Mouse (Mus musculus): ENCODE data around the gene Msrb3. TPM values are rescaled to one million over a fixed set of nuclear protein-coding genes. Genes with fewer than 3 reads are reported as not detected.

Gene Msrb3
- total and polyA plus RNA-seq, 3 experiments = not detected

DNA sequence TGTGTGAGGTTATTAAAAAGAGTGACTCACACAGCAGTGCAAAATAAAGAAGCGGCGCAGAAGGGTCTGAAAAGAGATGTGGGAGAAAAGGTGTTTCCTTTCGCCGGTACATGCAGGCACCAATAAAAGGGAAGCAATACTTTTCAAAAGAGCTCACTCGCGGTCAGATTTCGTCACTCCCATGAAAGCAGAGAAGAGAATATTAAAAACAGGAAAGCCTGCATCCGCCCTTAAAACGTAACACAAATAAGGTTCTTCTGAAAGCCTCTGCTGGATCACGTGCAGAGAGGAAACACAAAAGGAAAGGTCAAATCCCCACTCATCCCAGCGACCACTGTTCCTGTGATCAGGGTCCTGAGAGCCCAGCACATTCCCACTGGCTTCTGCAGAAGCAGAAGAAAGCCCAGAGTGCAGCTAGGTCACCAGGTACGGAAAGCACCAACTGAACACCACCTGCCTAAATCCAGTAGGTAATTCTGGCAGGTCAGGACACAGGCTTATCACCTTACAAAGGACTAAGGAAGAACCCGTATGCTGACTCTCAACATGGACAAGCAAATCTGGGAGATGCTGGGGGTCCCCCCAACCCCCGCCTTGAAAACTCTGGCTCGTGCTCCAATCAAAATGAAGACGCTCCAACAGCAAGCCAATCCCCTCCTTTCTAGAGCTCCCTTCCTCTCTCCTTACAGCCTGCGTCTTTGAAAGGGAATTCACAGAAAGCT, 16.4 kb downstream of the Msrb3 start (continued):
- no peak for TF ChIP-seq NELFE (IDR thresholded peaks at IDR 0.05; ENCODE audit: low read depth, low read length)
- TF ChIP-seq TCF12 (IDR thresholded peaks at IDR 0.05; ENCODE audit: low read depth, low read length) = peak; percentile 82
- no peak for TF ChIP-seq ZMIZ1 (IDR thresholded peaks at IDR 0.05; ENCODE audit: low read depth, low read length)
- TF ChIP-seq MAZ (IDR thresholded peaks at IDR 0.05; ENCODE audit: low read depth, low read length) = no peak
- no peak for TF ChIP-seq POLR2AphosphoS2 (IDR thresholded peaks at IDR 0.05; ENCODE audit: low read depth, low read length)
- TF ChIP-seq GABPA (IDR thresholded peaks at IDR 0.05; ENCODE audit: insufficient replicate concordance, low read depth, low read length) = no peak

DNA sequence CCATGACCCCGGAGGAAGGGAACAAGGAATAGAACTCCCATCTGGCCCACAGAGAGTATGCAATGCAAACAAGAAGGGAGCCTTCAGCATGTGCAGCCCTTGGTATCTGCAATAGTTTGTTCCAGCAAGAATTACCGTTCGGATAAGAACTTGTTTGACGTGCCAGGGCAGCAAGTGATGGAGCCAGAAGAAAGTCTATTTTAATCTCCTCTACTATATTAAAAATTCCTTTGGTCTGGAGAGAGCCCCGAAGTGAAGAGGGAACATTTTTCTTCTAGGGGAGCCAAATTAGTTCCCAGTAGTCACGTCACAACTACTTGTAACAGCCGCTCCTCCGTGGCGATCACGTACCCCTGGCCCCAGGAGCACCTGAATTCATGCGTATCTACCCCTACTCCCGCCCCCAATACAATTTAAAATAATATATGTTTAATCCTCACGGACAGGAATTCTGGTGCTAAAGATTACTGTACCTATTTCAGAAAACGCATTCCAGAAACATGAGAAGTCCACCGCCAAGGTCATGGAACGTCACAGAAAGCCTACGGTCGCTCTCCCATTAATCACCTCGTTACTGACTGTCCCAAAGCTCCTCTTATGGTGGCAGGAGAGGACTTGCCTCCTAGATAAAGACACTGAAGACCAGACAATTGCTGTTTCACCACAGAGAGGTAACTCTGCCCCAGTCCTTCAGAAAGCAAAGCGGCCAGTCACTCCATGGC, 22.2 kb downstream of the Msrb3 start:
- dilution Hi-C loops (cut with MboI; ENCODE audit: extremely low pct_ligation_motif_present, extremely low pct_unique_long_range_greater_than_20kb, low sequenced_read_pairs) (no loop called here), in situ Hi-C loops (cut with MboI; ENCODE audit: low pct_ligation_motif_present, low pct_unique_long_range_greater_than_20kb, low sequenced_read_pairs) (no loop called here)
- Histone ChIP-seq H3K4me1 (ENCODE audit: control insufficient read depth in 1 of 2, insufficient read depth in 2 of 2) (peaks cover 3 to 9% of the 10 kb centered on the region in 2 experiments; a peak in 2 of 4 replicates), H3K79me2 (replicated peaks; ENCODE audit: control insufficient read depth, extremely low read depth, insufficient read depth, poor library complexity, severe bottlenecking) (no peaks in the 10 kb centered on the region), H3K4me2 (ENCODE audit: insufficient read depth, low read depth, poor library complexity, severe bottlenecking) (no peak overlapping the region), H3K27me3 (replicated peaks) (no peaks in the 10 kb centered on the region), H3K27ac (ENCODE audit: insufficient read depth, low read depth) (no peak overlapping the region), H3K9ac (ENCODE audit: insufficient read depth, low read depth) (no peak overlapping the region), H3K9me3 (replicated peaks; ENCODE audit: low read length) (no peaks in the 10 kb centered on the region), H3K4me3 (replicated peaks in 1 of 3; ENCODE audit: low read depth in 2 of 3, low read length in 2 of 3, poor library complexity in 1 of 3) (no peak overlapping the region), H3K36me3 (replicated peaks in 1 of 2; ENCODE audit: control insufficient read depth in 1 of 2, insufficient read depth in 1 of 2, low read length in 1 of 2) (no peaks in the 10 kb centered on the region)
- no peak for DNase-seq (ENCODE audit: extremely low read depth)
- TF ChIP-seq GABPA (IDR thresholded peaks at IDR 0.05; ENCODE audit: insufficient replicate concordance, low read depth, low read length) (no peak), BHLHE40 (IDR thresholded peaks at IDR 0.05; ENCODE audit: low read depth, low read length) (no peak), SMC3 (IDR thresholded peaks at IDR 0.05; ENCODE audit: low read depth, low read length) (no peak), MAX (IDR thresholded peaks at IDR 0.05; ENCODE audit: low read length) (no peak), NRF1 (IDR thresholded peaks at IDR 0.05; ENCODE audit: low read depth, low read length) (no peak), NELFE (IDR thresholded peaks at IDR 0.05; ENCODE audit: low read depth, low read length) (no peak), MAFK (IDR thresholded peaks at IDR 0.05; ENCODE audit: insufficient replicate concordance, low read length) (no peak), USF1 (IDR thresholded peaks at IDR 0.05; ENCODE audit: low read depth, low read length) (no peak), E2F4 (IDR thresholded peaks at IDR 0.05; ENCODE audit: insufficient replicate concordance, low read depth, low read length) (no peak), MAZ (IDR thresholded peaks at IDR 0.05; ENCODE audit: low read depth, low read length) (no peak), SIN3A (IDR thresholded peaks at IDR 0.05; ENCODE audit: low read length) (no peak), CHD2 (IDR thresholded peaks at IDR 0.05; ENCODE audit: low read length) (no peak), ZNF384 (IDR thresholded peaks at IDR 0.05; ENCODE audit: low read depth, low read length) (no peak)
